Mouse (Mus musculus) small intestine, adult 2 months (tissue): ENCODE results near the gene Mus81.

Experiments used
- CTCF ChIP-seq: fragments of 200-500 bp; IDR thresholded peaks from 2 replicates; pipeline ENCODE4 v1.5.1; 2012; ENCODE audit warnings: low read depth, mild to moderate bottlenecking, control low read depth, inconsistent platforms, low read length, moderate library complexity, mixed read lengths; ENCODE audit not compliant: insufficient replicate concordance, insufficient read length; ENCODE audit errors: extremely low read depth
- POLR2A ChIP-seq: fragments of 200-500 bp; IDR thresholded peaks from 2 replicates; pipeline ENCODE4 v1.6.1; 2012; ENCODE audit warnings: low read depth, mild to moderate bottlenecking, control low read depth, inconsistent platforms, low read length, moderate library complexity

GRCm38 (mm10) chr19:5532520-5532919 is 44.3 kb upstream of the Mus81 start:
- TF ChIP-seq POLR2A, result no peak
- no peak for TF ChIP-seq CTCF
